Mouse (Mus musculus): ENCODE results near the gene Sipa1l1.

Sipa1l1 gene

DNA sequence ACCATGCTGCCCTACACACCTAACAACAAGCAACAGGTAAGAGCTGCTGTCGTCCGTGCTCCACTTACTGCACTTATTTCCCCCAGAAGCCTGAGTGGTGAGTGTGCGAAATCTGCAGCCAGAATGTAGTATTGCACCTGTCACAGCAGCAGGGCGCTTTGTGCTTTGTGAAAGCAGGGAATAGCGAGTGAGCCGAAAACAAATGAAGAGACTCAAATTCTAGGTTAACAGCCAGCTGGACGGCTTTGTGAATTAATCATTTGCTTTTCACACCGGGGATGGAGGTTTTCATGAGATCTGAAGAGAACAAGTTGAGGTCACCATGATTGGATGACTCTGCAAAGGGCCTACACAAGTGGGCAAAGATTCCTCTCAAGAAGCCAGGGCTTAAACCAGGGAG is 215.6 kb downstream of the Sipa1l1 start:
- no peak for DNase-seq (ENCODE audit: low spot score)

DNA sequence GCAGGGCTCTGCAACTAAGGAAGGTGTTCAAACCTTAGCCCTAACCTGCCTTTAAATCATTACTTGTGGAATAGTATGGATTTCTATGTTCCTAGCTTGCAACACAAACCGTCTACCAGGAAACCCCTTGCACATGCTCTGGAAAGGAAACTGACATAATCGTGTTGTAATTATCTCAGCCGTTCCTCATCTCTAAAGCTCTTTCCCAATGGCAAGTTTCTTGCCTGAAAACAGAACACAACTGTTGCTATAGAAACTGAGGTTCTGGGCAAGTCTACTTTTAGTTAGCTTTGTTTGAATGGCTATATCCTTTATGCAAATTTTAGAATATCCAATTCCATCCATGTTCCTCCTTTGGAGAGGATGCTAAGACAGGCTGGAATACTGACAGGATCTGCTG is 217.9 kb downstream of the Sipa1l1 start:
- DNase-seq (ENCODE audit: low spot score): no peak

DNA sequence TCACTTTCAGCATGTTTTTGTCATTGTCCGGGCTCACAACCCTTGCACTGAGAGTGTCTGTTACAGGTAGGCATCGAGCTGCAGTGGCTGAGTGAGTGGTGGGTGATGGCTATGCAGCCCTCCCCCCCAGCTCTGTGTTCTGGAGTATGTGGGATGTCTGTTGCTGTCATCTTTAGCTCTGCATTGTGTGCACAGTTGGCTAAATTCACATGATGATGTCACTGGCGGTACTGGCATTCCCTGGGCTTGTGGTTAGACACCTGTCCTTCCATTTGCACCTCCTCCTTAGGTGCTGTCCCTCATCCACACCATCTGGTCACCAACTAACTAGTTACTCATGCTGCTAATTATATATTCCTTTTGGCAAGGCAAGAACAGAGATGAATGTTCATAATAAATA is 218.5 kb downstream of the Sipa1l1 start:
- no peak for DNase-seq (ENCODE audit: low spot score)

DNA sequence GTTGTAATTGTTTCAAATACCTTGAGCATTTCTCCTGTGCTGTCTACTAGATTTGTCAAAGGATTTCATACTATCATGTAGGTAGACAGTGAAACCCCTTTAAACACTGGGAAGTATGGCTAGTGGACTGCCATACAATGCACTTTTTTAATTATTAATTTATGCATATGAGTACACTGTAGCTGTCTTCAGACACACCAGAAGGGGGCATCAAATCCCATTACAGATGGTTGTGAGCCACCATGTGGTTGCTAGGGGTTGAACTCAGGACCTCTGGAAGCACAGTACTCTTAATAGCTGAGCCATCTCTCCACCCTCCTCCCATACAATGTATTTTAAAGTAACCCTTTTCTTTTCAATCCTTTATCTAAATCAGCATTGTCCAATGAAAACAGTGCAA is 219.0 kb downstream of the Sipa1l1 start:
- no peak for DNase-seq (ENCODE audit: low spot score)

DNA sequence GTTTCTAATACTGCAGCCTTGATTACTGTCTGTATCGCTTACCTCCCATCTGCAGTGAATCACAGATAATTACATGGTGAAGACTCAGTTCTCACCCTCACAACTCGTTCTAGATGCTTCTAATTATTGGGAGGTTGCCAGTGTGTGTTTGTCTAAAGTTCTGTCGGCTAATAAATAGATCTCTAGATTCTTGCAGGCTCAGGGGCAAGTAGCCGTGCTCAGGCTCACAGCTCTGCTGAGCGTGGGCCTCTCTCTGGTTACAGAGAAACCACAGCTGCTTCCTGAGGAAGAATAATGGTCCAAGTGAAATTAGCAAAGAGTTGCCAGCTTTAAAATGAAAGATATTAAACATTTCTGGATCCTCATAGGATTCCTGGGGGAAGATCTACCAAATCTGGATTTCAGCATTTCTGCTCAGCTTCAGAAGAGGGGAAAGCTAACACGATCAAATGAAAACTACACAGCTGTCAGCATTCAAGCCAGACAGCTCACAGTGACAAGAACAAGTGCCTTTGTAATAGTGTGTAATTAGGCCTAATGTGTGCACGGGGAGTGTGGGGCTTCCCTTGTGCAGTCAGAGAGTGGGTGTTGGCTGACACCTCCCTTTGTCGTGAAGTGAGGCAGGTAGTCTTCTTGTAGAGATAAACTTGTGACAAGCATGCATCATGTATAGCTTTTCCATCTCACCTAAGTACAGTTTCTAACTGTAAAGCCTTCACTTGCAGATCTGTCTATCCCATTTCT is 225.2 kb downstream of the Sipa1l1 start:
- DNase-seq (ENCODE audit: low spot score): no peak

DNA sequence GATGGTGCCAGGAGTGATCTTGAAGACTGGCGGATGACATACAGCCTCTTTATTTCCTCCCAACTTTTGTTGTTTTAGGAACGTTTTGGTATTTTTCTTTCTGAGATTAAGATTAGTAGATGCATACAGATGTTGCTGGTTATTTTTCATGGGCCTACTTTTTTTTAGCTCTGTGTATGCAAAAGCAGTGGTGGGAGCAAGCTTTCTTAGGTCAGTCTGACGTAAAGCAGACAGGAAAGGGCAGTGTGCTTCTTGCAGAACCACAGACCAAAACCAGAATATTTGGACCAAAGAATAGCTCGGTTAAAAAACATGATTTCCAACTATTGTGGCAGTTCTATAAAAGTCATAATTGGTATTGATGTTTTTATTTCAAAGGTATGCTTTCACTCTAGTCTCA is 226.1 kb downstream of the Sipa1l1 start:
- no peak for DNase-seq (ENCODE audit: low spot score)

DNA sequence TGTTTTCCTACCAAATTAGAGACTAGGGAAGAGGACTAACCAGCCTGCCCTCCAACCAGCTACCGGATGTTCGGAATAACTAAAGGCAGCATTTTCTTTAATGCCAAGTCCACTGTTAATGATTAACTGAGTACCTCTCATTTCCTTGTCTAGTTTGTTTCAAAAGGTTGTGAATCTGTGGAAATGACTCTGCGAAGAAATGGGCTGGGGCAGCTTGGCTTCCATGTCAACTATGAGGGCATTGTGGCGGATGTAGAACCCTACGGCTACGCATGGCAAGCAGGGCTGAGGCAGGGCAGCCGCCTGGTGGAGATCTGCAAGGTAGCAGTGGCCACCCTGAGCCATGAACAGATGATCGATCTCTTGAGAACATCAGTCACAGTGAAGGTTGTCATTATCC is 228.1 kb downstream of the Sipa1l1 start:
- DNase-seq (ENCODE audit: low spot score): no peak

DNA sequence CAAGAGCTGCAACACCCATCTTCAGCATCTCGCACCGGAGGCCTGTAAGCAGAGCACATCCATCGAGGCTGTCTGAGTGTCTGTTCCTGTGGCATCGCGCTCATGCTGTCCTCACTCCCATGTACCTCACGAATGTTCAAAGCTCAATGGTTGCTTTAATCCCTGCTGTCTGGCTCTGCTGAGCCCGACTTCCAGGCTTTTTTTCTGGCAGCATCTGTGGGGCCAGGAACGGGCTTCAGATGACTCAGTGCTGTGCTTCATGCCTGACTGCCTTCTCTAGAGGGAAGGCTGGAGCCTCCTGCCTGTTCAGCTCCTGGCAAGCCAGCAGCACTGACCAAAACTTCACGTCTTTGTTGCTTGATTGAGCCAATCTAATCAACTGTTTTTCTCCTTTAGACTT is 228.6 kb downstream of the Sipa1l1 start:
- no peak for DNase-seq (ENCODE audit: low spot score)

DNA sequence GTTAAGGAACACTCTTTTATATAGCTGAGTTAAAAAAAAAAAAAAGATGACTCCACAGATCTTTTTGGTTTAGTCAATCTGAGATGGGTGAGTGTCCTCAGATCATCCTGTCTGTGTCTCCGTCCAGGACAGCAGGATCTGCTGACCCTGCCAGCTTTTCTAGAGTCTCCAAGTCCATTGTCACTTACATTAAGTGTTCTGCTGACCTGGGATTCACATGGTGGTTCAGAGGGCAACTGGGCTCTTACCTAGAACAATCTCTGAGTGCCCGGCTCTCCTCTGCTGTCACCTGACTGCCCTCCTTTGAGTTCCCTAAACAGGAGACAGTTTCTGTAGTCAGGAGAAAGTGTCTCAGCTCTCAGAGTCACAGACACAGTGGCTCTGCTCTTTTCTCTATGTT is 229.8 kb downstream of the Sipa1l1 start:
- DNase-seq (ENCODE audit: low spot score): no peak

DNA sequence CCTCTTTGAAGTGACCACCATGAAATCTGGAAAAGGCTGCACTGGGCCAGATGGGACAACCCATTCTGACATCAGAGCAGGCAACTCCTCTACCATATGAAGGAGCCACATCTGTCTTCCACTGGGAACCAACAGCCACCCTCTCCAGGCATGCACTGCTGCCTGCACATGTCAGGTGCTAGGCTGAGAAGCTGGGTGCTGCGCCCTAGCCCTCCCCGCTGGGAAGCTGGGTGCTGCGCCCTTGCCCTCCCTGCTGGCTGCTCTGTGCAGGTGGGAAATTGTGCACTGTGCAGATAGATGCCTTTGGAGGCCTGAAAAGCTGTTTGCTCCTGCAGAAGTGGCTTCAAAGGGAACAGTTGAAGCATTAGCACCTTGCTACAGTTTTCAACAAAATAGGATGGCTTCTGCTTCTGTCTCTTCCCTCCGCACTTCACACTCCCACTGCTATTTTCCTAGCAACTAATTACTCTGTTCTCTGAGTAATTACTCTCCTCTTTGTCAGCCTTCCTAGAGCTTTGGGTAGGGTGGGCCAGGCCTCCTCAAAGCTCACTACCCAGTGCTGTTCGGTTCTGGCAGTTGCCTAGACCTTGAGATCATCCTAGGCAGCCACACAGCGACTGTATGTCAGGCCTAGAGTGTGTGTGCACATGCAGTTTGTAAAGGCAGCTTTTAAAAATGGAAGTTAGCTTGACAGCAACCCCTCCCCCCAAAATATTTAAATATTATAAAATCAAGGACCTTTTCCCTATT is 231.0 kb downstream of the Sipa1l1 start:
- no peak for DNase-seq (ENCODE audit: low spot score)

DNA sequence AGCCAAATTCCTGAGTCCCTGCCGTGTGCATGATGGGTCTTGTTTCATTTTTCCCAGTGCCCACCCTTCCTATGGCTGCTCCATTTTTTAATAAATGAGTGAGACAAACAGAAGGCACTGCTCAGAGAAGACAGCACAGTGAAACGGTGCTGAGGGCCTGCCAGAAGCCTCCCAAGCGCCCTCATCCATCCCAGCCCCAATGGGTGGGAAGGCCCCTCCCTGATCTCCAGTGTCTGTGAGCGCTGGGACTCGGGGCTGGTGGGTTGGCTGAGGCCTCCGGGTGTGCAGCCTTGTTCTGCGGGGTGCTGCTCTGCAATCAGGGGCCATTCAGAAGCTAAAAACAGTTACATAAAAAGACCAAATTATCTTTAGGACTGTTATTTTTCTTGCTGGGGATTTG is 231.7 kb downstream of the Sipa1l1 start:
- DNase-seq (ENCODE audit: low spot score): no peak

DNA sequence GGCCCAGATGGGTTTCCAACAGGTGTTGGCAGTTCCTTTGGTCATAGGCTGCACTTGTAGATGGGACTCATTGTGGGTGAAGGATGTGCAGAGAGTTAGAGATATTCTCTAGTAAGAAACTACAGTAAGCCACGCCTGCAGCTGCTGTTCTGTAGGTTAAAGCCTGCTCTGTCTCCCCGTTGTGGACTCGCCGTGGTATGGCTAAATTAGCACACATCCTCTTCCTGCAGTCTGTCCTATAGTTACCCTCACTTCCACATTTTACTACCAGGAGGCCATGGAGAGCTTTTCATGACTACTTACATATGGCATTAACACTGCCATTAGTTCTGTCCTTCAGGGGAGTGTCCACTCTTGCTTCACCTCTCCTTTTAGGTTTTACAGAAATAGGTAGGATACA is 232.3 kb downstream of the Sipa1l1 start:
- no peak for DNase-seq (ENCODE audit: low spot score)

DNA sequence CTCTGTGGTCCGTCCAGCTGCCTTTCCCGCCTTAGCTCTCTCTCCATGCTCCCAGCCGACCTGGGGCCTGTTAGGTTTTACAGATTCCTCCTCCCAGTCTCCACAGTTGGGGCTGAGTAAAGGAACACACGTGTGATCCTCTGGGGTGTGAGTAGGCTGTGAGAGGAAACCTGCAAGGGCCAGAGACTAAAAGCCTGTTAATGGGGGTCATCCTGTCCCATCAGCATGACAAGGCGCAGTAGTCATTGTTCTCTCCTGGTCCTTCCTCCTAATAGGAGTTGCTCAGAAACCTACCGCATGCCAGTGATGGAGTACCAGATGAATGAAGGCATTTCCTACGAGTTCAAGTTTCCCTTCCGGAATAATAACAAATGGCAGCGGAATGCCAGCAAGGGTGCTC is 233.5 kb downstream of the Sipa1l1 start:
- DNase-seq (ENCODE audit: low spot score): no peak

DNA sequence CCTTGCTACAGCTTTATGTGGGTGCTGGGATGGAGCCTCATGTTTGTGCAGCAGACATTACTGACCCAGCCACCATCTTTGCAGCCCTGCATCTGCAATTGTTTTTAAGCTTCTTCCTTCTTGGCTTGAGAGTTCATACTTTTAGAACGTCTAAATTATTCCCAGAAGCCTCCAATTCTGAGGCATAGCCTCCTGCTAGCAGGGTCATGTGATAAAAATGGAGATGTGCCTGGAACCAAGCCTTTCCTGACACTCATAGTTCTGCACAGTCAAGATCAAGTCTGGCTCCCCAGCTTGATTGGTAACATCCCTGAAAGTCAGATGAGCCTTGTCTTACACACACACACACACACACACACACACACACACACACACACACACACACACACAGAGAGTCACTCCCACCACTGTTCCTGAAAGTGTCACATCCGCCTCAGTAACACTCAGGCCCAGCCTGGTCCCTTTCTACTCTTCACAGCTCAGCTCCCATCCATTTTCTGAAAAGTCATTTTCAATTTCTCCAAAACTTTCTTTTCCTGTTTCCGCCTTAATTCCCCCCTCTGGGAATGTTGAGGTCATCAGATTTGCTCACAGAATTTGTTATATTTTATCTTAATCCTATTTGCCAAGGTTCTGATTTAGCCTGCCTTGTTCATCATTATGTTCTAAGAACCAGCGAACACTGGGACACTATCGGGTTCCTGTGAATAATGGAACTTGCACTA is 238.6 kb downstream of the Sipa1l1 start:
- no peak for DNase-seq (ENCODE audit: low spot score)

DNA sequence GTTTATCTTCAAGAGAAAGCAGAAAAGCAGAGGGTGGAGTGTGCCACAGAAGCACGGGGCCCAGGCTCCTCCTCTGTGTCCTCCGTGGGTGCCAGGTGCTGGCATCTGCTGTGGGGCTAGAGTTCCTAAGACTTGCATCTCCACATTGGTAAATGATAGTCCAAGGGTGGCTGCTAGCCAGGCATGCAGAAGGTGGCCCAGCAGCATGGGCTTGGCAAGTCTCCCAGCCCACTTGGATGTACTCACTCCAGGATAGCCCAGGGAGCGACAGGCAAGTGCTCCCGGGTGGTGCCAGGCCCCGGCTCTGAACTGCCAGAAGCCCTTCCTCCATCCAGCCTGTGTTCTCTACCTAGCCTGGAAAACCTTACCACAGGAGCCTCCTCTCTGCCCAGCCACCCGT is 239.4 kb downstream of the Sipa1l1 start:
- DNase-seq (ENCODE audit: low spot score): peak; percentile 41

DNA sequence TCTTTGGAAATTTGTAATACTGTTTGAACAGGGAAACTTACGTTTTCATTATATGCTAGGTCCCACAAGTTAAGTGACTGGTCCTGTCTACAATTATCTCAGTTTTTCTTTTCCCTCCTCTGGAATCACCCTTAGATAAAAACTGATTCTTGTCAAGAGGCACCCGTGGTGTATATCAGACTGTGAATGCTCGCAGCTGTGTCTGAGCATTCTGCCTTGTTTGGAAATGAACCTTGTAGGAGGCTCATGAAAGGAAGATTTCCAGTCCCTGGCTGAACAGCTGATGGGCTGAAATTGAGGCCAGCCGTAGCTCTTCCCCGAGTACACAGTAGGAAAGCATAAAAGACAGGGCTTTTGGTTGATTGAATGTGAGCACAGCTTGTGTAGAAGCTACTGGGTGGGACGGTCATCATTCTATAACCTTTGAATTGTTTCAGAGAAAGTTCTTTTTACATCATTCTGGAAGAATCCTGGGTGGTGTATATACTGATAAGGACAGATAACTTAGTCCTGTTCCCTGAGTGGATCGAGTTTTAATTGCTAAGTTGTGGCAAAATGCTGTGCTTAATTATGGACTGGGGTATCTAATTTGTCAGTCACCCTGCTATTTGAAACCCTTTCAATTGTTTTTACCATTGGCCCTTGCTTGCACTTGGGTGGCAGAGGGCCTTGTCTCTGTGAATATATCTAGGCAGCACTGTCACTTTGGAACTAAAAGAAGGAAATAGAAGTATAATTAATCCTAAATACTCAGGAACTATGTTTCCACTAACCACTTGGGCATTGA is 240.8 kb downstream of the Sipa1l1 start:
- no peak for DNase-seq (ENCODE audit: low spot score)

DNA sequence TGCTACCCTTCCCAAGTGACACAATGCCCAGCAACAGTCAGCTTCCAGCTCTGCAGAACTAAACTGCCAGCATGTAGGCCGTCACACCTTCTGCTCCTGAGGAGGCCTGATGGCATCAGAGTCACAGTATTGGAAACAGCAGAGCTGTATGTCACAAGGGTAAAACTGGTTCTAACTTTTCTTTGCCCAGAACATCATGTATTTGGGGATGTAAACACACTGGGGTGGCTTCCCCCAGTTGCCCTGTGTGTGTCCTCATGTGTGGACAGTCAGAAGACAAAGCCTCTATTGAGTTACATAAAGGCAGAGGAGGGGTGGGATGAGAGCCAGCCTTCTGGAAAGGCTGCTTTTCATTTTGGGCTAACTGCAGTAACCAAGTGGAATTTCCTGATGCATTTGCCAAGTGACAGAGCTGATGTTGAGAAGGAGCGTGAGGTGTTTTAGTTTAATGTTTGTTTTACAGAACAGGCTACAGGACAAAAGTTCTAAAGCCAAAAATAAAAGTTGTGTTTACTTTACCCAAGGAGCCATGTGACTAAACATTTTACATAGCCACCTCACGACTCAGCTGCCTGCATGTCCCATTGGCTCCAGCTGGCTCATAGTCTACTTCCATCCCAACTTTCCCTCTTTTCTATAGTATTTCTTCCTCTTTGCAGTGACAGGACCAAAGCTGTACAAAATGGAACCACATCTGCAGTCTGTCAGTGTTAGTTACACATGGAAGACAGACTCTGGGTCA is 243.3 kb downstream of the Sipa1l1 start:
- no peak for DNase-seq (ENCODE audit: low spot score)

DNA sequence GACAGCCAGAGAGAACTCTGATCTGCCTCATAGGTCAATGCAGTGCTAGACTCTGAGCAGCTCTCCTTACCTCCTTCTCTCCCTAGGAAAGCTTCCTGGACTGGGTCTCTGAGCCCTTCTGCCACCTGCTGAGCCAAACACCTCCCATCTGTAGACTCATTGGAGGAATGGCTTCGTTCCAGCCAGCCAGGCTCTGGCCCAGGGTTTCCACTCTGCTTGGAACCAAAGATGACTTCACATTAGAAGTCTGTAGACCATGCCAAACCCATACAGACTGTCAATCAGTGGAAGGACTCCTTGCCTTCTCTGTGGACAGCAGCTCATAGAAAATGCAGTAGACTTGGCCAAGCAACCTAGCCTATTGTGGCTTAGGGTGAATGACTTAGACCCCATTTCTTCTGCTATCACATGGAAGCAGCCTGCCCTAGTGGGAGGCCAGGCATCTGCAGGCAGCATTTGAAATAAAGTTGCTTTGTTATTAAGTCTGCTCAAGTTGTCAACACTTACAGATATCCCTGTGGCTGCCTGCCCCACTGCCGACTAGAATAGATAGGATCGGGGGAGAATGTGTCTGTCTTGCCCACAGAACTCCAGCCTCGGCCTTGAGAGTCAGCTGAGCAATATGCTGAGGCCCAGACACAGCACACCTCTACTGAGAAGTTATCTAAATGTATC is 246.7 kb downstream of the Sipa1l1 start:
- peak; percentile 46 for DNase-seq (ENCODE audit: low spot score)

DNA sequence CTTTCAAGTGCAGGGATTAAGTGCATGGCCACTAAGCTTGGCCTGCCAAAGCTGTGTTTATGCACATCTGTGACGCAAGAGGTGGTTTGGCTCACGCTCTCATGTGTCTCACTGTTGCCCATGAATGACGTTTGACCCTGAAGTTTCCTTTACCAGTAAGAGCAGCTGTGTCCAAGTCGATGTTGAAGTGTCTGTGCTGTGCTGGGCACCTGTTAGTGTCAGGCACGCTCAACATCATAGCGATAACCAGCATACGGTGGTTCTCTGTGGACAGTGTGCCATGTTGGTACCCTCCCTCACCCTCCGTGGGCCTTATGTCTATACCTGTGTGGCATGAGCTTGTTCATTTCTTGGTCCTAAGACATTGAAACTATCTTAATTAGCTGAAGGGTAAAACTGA is 249.9 kb downstream of the Sipa1l1 start:
- no peak for DNase-seq (ENCODE audit: low spot score)

DNA sequence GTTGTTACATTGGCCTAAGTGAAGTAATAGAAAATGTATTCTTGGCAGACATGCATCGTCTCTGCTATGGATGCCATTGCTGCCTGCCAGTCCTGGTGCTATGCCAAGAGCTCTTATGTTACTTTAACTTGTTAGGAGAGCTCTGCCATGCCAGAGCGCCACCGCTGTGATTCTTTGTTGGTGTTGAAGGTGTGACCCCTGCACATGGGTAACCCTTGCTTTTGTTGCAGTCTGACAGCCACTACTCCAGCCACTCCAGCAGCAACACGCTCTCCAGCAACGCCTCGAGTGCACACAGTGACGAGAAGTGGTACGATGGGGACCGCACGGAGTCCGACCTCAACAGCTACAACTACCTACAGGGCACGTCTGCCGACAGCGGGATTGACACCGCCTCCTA is 255.7 kb downstream of the Sipa1l1 start:
- DNase-seq (ENCODE audit: low spot score): no peak

DNA sequence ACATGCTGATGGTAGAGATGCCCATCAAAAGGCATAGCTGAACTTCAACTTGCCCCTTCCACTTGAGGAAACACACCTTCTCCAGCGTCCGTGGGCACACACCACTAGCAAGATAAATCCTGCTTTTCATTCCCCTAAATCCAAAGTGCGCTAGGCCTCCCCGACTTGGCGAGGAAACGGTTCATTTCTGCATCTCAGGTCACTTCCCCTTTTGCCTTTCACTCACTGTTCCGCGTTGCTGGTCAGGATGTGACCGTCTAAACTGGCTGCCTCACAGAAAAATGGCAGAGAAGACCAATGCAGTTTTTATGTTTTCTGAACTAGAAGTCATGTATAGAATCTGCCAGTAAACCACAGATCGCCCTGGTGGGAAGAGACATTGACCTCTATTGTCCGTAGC is 256.7 kb downstream of the Sipa1l1 start:
- no peak for DNase-seq (ENCODE audit: low spot score)

Measured in ovary, postnatal 36 days (tissue).